Mouse (Mus musculus): ENCODE results near the gene Dst. TPM values are rescaled to one million over a fixed set of nuclear protein-coding genes. Genes with fewer than 3 reads are reported as not detected.

The Dst gene
- polyA plus RNA-seq, 1 experiment: 9.5 TPM

DNA sequence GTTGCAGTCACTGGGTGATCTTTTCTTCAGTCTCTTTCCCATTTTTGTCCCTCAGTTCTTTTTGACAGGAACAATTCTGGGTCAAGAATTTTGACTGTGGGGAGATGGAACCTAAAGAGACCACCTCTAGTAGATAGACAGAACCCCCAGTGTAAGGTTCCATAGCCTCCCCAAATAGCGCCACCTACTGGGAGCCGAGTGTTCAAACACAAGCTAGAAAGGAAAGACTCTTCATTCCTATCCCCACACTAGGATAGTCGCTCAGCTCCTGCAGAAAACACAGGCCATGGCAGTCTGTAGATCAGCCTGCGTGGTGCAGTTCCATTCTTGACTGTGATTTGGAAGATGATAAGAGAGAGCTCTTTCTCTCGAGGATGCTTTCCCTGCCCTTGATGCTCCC is 160.3 kb downstream of the Dst start:
- TF ChIP-seq CTCF (IDR thresholded peaks at IDR 0.05; ENCODE audit: control insufficient read depth, insufficient read depth, low read length): 0 out of 2 replicates have a peak, but pooled peaks have one; percentile 12
- no peak for TF ChIP-seq POLR2A (IDR thresholded peaks at IDR 0.05; ENCODE audit: borderline replicate concordance, control insufficient read depth, low read depth, low read length)
- Histone ChIP-seq H3K27ac (ENCODE audit: control insufficient read depth, insufficient read depth, low read depth, low read length, poor library complexity) (no peak overlapping the region), H3K4me1 (ENCODE audit: control insufficient read depth, insufficient read depth, low read length) (no peaks in the 10 kb centered on the region), H3K4me3 (replicated peaks; ENCODE audit: control insufficient read depth, low read depth, low read length) (no peak overlapping the region)
- 62% methylated on average over 5 of the region's 5 CpGs for WGBS

- Histone ChIP-seq H3K4me3 (replicated peaks; ENCODE audit: control insufficient read depth, low read depth, low read length) (no peak overlapping the region), H3K27ac (ENCODE audit: control insufficient read depth, insufficient read depth, low read depth, low read length, poor library complexity) (no peak overlapping the region), H3K4me1 (ENCODE audit: control insufficient read depth, insufficient read depth, low read length) (no peaks in the 10 kb centered on the region)
- TF ChIP-seq CTCF (IDR thresholded peaks at IDR 0.05; ENCODE audit: control insufficient read depth, insufficient read depth, low read length) (no peak), POLR2A (IDR thresholded peaks at IDR 0.05; ENCODE audit: borderline replicate concordance, control insufficient read depth, low read depth, low read length) (no peak)
- WGBS: 77% methylated on average over 10 of the region's 10 CpGs
These were observed 161.7 kb downstream of the Dst start for GRCm38 (mm10) chr1:34069514-34070290.

- Histone ChIP-seq H3K27ac (ENCODE audit: control insufficient read depth, insufficient read depth, low read depth, low read length, poor library complexity) (no peak overlapping the region), H3K4me3 (replicated peaks; ENCODE audit: control insufficient read depth, low read depth, low read length) (no peak overlapping the region), H3K4me1 (ENCODE audit: control insufficient read depth, insufficient read depth, low read length) (no peaks in the 10 kb centered on the region)
- TF ChIP-seq CTCF (IDR thresholded peaks at IDR 0.05; ENCODE audit: control insufficient read depth, insufficient read depth, low read length) (no peak), POLR2A (IDR thresholded peaks at IDR 0.05; ENCODE audit: borderline replicate concordance, control insufficient read depth, low read depth, low read length) (no peak)
- 41% methylated on average over 7 of the region's 7 CpGs for WGBS
These were observed 162.4 kb downstream of the Dst start for GRCm38 (mm10) chr1:34070474-34070873.

GRCm38 (mm10) chr1:34070991-34071639 is 163.1 kb downstream of the Dst start:
- H3K4me1 ChIP-seq (ENCODE audit: control insufficient read depth, insufficient read depth, low read length): no peaks in the 10 kb centered on the region
- 84% methylated on average over 6 of the region's 6 CpGs for WGBS
- TF ChIP-seq POLR2A (IDR thresholded peaks at IDR 0.05; ENCODE audit: borderline replicate concordance, control insufficient read depth, low read depth, low read length) (no peak), CTCF (IDR thresholded peaks at IDR 0.05; ENCODE audit: control insufficient read depth, insufficient read depth, low read length) (no peak)
- H3K27ac ChIP-seq (ENCODE audit: control insufficient read depth, insufficient read depth, low read depth, low read length, poor library complexity): no peak overlapping the region
- H3K4me3 ChIP-seq (replicated peaks; ENCODE audit: control insufficient read depth, low read depth, low read length): no peak overlapping the region

- WGBS: 59% methylated on average over 7 of the region's 7 CpGs
- TF ChIP-seq CTCF (IDR thresholded peaks at IDR 0.05; ENCODE audit: control insufficient read depth, insufficient read depth, low read length) (no peak), POLR2A (IDR thresholded peaks at IDR 0.05; ENCODE audit: borderline replicate concordance, control insufficient read depth, low read depth, low read length) (no peak)
- H3K4me3 ChIP-seq (replicated peaks; ENCODE audit: control insufficient read depth, low read depth, low read length): no peak overlapping the region
- no peak overlapping the region for H3K27ac ChIP-seq (ENCODE audit: control insufficient read depth, insufficient read depth, low read depth, low read length, poor library complexity)
- no peaks in the 10 kb centered on the region for H3K4me1 ChIP-seq (ENCODE audit: control insufficient read depth, insufficient read depth, low read length)
These were observed 164.2 kb downstream of the Dst start for GRCm38 (mm10) chr1:34072262-34072661.

DNA sequence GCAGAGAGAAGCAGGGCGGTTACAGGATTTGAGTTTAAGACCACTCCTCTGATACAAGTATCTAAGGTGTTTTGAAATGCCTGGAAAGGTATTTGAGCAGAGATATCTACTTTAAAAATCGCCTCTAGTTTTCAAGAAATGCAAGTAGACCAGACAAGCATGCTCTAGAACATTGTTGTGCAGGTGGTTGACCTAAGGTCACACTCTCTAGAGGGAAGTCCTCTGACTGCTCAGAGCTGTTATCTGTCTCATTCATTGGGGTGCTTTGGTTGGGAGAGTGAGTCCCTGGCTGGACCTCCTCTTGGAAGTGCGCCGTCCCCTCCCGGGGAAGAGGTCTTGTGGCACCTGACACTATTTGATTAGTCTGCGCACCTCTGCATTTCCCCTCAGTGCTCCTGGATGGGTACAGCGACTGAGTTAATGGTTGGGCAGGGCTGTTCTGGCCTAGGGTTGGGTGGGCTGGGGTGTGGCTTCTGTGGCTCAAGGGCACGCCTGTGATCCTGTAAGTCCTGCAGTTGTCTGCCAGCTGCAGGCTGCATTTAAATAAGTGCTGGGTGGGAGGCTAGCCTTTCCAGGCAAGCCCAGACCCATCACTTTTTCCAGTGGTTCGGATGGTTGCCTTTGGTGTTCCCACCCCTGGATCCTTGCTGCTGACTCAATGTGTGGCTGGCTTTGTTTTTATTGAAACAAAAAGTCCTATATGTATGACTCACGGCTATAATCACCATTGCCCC is 165.6 kb downstream of the Dst start:
- H3K4me3 ChIP-seq (replicated peaks; ENCODE audit: control insufficient read depth, low read depth, low read length): no peak overlapping the region
- WGBS: 78% methylated on average over 10 of the region's 10 CpGs
- no peak overlapping the region for H3K27ac ChIP-seq (ENCODE audit: control insufficient read depth, insufficient read depth, low read depth, low read length, poor library complexity)
- TF ChIP-seq POLR2A (IDR thresholded peaks at IDR 0.05; ENCODE audit: borderline replicate concordance, control insufficient read depth, low read depth, low read length) (no peak), CTCF (IDR thresholded peaks at IDR 0.05; ENCODE audit: control insufficient read depth, insufficient read depth, low read length) (no peak)
- no peaks in the 10 kb centered on the region for H3K4me1 ChIP-seq (ENCODE audit: control insufficient read depth, insufficient read depth, low read length)

DNA sequence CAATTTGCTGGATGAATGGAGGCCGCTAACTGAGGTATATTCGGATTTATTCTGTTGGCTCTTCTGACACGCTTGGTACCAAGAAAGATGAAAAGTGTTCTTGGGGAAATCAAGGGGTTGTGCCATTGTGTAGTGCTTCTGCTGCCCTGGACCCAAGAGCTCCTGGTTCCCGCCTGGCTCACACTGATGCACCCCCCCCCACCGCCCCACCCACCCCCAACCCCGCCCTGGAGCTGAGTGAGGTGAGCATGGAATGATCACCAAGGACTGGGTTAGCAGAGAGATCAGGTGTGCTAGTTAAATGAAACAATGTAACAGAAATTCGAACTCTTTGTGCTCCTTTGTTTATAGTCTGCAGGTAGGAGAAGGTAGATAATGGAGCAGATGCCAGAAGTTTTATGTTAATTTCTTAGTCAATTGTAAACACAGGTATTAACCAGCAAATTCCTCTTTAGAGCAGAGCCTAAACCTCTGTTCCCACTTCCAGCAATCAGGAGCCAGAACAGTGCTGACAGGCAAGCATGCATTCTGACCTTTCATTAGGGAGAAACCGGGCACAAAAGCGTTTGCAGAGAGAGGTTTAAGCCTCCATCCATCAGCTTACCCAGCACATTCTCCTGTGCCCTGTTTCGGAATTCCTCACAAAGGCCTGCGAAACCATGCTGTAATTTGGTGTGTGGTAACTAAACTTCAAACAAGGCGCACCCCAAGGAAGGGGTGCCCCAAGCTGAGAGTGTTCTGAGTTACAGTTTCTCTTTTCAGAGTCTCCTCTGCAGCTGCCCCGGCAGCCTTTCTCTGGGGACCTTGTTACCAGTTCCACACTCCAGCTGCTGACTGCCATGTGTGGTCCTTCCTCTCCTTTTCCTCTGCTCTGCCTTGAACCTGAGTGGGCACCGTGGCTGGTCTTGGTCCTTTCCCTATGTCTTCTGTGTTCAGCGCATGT is 166.5 kb downstream of the Dst start:
- H3K27ac ChIP-seq (ENCODE audit: control insufficient read depth, insufficient read depth, low read depth, low read length, poor library complexity): no peak overlapping the region
- H3K4me1 ChIP-seq (ENCODE audit: control insufficient read depth, insufficient read depth, low read length): no peaks in the 10 kb centered on the region
- no peak for TF ChIP-seq POLR2A (IDR thresholded peaks at IDR 0.05; ENCODE audit: borderline replicate concordance, control insufficient read depth, low read depth, low read length)
- TF ChIP-seq CTCF (IDR thresholded peaks at IDR 0.05; ENCODE audit: control insufficient read depth, insufficient read depth, low read length): no peak
- 77% methylated on average over 15 of the region's 15 CpGs for whole genome bisulfite sequencing
- no peak overlapping the region for H3K4me3 ChIP-seq (replicated peaks; ENCODE audit: control insufficient read depth, low read depth, low read length)
